Mouse (Mus musculus) thymus, adult 18-20 months (tissue): ENCODE results near the gene Ugt1a7c.
A peak's percentile ranks its signal among the peaks of the same experiment; 100 is the strongest.
"Not testable (repeated sequence)": the region's sequence is repeated elsewhere in the genome, so short reads cannot be mapped to it uniquely, and the experiment has no call there.

Source experiments
- DNase-seq, 2 experiments: peaks; one replicate each; pipeline ENCODE4 v3.0.0; 2022; ENCODE audit warnings: mixed read lengths in 2 of 2

The Ugt1a7c gene

GRCm38 (mm10) chr1:88225301-88225700, 130.4 kb downstream of the Ugt1a7c start:
- DNase-seq, result not testable (repeated sequence)

GRCm38 (mm10) chr1:88225741-88226140, 130.9 kb downstream of the Ugt1a7c start:
- DNase-seq, result no peak

DNA sequence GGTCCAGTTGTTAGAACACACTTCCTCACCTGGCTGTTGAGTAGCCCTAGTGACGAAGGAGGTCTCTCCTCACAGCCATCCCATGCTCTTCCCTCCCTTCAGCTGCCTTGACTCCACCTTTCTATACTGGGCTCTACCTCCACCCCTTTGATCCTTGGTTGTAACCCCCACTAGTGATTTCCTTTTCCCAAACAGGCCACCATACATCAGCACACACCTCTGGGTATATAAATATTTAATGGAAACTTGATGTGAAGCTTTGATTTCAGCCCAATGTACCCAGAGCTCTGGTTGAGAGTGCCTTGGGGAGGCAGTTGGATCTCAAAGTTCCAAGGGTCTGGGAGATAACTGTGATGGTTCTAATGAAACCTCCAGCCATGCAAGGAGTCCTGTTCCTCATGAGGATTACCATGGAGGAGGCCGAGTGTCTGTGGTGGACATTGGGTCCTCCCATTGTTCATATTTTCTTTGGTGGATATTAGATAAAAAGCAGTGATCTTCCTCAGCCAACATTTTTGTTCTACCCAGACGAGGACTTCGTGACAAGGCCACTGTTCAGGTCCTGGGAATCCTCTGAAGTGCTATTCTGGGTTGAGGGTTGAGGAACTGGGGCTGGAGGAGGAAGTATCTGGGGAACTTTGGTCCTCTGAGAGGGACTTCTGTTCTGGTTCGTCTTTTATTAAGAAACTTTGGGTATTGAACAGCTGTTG, 132.0 kb downstream of the Ugt1a7c start, which contains the start of gene Mroh2a:
Gene Mroh2a, plus strand, starts transcription at position 317 of the 710 bp plus-strand sequence.
- DNase-seq, result no peak

DNA sequence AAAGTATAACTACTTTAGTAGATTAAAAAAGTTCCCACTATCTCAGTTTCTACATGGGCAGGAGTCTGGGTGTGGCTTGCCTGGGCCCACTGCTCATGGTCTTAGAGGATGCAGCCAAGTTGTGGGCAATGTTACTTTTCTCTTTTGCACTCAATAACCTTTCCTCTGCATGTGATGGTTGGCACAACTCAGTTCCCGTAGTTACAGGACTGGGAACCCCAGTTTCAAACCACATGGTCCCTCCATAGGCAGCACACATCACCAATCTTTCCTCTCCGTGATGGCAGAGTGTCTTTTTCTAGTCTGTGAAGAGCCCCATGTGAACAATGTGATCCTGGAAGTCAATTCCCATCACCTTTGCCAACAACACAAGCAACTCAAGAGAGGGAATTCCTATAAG, 132.6 kb downstream of the Ugt1a7c start:
- DNase-seq, result no peak

GRCm38 (mm10) chr1:88228121-88228520, 133.3 kb downstream of the Ugt1a7c start:
- DNase-seq, result no peak

DNA sequence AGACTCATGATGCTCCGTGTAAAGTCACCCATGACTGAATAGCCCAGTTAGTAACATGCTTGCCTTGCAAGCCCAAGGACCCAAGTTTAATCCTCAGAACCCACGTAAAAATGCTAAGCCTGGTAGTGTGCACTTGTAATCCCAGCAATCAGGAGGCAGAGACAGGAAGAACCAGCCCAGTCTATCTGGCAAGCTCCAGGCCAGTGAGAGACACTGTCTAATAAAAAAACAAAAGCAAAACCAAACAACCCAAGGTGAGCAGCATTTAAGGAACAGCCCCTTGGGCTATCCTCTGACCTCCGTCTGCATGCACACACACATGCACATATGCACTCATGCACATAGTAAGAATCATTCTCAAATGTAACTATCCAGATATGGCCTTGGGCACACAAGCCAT, 134.7 kb downstream of the Ugt1a7c start:
- no peak for DNase-seq

DNA sequence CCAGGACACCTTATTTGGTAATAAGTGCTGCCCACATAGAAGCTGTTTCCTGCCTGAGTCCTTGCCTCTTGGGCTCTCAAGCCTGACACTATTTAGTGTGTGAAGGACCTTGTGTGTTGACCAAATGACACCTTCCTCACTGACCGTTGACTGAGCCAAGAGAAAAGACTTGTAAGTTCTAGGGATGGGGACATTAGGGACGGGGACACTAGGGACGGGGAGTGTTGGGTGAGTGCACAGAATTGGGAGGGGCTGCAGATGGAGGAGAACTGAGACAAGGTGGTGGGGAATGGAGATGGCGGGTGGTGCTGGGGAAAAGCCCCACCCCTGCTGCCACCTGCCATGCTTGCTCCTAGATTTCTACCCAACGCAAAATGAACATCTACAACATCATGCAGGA, 135.1 kb downstream of the Ugt1a7c start:
- DNase-seq, result peak in 1 of 2 experiments; percentile 9

GRCm38 (mm10) chr1:88230421-88230820, 135.6 kb downstream of the Ugt1a7c start:
- DNase-seq, result peak in 1 of 2 experiments; percentile 6

DNA sequence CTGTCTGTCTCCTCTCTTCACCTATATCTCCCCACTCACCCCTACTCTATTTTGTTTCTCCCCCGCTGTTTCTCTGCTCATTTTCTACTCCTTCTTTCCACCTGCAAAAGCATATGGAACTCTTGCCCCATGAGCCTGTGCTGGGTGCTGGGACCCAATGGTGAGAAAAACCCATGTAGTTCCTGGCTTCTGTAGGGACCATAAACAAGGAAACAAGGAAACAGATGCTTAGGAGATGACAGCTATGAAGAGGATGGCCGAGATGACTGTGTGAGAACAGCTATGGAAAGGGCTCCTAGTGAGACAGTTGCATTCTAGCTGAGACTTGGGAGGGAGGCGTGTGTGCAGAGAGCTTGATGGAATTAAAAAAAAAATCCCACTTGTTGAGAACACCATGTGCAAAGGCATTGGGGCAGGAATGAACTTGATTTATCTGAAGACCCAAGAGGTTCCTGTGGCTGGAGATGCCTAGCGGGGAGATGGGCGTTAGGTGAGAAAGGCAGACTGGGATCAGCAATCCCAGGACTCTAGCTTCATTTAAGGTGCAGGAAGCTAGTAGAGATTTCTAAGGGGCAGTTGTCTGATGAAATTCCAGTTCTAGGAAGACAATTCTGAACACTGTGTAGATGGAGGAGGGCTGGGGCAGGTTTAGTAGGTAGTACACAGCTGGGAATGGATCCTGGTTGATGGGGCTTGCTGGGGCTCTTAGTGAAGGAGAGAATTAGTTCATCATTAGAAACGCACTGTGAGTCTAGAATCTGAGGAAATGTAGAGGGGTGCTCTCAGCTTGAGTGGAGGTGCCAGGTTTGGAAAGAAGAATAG, 136.3 kb downstream of the Ugt1a7c start:
- DNase-seq, result peak in 1 of 2 experiments; percentile 4

- no peak for DNase-seq
These were observed 137.1 kb downstream of the Ugt1a7c start for GRCm38 (mm10) chr1:88231803-88232499.

DNA sequence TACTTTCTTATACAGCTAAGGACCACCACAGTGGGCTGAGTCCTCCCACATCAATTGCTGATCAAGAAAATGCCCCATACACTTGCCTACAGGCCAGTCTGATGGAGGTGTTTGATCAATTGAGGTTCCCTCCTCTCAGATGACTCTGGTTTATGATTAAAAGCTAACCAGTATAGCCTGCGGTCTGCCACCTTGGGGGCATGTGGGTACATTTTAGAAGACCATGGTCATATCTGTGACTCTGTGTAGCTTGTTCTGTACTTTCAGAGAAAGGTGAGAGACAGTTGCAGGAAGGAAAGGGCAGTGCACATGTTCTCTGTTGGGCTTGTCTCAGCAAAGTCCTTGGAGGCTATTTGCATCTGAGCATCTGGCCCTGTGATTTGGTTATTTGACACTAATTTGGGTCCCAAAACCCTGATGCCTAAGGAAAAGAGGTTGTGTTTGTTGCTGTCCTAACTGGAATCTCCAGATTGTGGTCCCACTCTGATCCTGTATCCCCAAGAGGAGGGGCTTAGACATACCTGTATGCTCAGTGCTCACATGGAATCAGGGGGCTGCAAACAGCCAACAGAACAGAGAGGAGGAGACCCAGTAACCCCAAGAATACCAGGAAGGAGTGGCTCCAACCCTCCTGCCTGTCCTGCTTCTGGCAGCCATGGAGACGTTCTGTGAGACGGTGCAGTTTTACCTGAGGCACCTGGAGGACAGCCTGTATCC, 138.0 kb downstream of the Ugt1a7c start:
- no peak for DNase-seq

GRCm38 (mm10) chr1:88233421-88234247, 138.8 kb downstream of the Ugt1a7c start:
- no peak for DNase-seq

DNA sequence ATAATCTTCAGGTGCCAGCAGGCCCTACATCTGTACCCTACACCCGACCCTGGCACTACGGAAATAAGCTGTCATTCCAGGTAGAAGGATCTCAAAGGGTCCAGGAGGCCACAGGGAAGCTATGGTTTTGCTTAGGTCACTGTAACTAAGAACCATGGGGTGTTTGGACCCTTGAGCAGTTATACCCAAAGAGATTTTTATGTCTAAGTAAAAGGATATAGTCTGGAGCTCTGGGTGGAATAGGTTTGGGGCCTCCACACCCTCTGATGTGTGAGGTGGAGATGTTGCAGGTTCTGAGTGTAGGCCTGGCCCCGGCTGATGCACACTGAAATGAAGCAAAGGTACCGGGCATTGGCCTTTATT, 139.4 kb downstream of the Ugt1a7c start:
- no peak for DNase-seq

GRCm38 (mm10) chr1:88234646-88235045, 139.8 kb downstream of the Ugt1a7c start:
- no peak for DNase-seq

GRCm38 (mm10) chr1:88235046-88235893, 140.4 kb downstream of the Ugt1a7c start:
- no peak for DNase-seq

GRCm38 (mm10) chr1:88235894-88236415, 141.1 kb downstream of the Ugt1a7c start:
- no peak for DNase-seq

GRCm38 (mm10) chr1:88237311-88237710, 142.4 kb downstream of the Ugt1a7c start:
- no peak for DNase-seq

- no peak for DNase-seq
These were observed 143.9 kb downstream of the Ugt1a7c start for GRCm38 (mm10) chr1:88238771-88239170.

DNA sequence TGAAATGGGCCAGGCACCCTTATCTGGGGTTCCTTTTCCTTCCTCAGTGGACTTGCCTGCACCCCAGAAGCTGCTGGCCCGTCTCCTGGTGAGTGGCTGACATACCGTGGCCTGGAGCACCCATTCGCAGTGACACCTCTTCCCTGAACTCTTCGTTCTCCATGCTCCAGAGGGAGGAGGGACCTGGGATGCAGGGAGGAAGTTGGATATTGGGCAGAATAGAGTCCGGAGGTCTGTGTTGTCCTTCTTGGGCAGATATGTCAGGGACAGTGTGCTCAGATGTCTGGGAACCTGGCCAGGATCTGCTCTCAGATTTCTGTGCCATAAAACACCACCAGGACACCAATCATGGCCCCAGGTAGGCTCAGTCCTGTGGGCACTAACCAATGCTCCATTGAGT, 145.2 kb downstream of the Ugt1a7c start:
- DNase-seq, result no peak

DNA sequence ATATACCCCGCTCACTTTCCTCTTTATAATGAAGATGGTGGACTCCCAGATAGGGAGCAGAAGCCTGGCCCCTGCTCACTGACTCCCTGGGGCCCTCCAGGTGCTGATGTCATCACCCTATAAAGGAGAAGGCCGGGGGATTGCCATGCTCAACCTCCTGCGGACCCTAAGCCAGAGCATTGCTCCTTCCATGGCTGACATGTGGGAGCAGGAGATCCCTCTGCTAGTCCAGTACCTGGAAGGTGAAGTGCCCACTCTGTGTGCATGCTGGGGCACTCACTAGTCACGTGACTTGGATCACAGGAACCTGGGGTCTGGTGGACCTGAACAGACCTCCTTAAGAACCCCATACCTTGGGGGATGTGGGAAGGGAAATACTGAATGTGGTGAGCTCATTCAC, 145.7 kb downstream of the Ugt1a7c start:
- DNase-seq, result no peak

GRCm38 (mm10) chr1:88243861-88244260, 149.0 kb downstream of the Ugt1a7c start:
- DNase-seq, result no peak
